Mouse (Mus musculus) lung, postnatal 25 days (tissue): Measurements from ENCODE around the gene Hist1h4h.

Experiments
- DNase-seq: peaks from one replicate; pipeline ENCODE4 v3.0.0; 2022; ENCODE audit warnings: low spot score

Gene Hist1h4h

DNA sequence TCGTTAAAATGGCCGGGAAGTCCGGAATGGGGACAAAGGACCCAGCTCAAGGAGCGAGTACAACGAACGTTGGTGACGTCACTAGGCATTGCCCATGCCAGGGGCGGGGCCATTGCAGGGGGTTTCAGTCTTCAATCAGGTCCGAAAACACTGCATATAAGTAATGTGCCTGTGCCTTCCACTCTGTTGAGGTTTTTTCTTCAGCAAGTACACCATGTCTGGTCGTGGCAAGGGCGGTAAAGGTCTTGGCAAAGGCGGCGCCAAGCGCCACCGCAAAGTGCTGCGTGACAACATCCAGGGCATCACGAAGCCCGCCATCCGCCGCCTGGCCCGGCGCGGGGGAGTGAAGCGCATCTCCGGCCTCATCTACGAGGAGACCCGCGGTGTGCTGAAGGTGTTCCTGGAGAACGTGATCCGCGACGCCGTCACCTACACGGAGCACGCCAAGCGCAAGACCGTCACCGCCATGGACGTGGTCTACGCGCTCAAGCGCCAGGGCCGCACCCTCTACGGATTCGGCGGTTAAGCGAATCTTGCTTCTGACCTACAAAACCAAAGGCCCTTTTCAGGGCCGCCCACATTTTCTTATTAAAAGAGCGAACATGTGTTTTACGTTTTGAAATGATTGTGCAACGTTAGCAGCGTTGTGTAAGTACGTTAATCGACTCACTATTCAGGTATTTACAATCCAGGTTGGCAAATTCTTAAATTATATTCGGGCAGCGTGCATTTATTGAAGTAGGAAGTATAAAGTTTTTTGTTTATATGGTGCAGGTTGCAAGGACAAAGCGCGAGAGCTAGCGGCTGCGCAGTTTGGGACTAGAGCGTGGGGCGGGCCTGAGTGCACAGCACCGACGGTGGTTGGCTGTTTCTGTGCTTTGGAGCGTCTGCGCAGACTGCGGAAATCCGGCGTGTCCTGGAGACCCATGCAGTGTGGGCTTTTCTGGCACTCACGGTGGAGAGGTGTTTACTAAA lies at the start of gene Hist1h4h:
TSS of gene Hist1h4h (plus strand) at position 150 of the 975 bp plus-strand sequence.
- peak; percentile 99 for DNase-seq

- DNase-seq = no peak
These were observed 47.7 kb upstream of the Hist1h4h start for GRCm38 (mm10) chr13:23483153-23483552.

- DNase-seq = no peak
These were observed 45.6 kb upstream of the Hist1h4h start for GRCm38 (mm10) chr13:23485271-23485670.

- DNase-seq = peak; percentile 68
These were observed 42.2 kb upstream of the Hist1h4h start, which contains the start of gene Btn2a2 for GRCm38 (mm10) chr13:23488400-23489322. Gene Btn2a2 (minus strand): TSS chr13:23488857.

DNA sequence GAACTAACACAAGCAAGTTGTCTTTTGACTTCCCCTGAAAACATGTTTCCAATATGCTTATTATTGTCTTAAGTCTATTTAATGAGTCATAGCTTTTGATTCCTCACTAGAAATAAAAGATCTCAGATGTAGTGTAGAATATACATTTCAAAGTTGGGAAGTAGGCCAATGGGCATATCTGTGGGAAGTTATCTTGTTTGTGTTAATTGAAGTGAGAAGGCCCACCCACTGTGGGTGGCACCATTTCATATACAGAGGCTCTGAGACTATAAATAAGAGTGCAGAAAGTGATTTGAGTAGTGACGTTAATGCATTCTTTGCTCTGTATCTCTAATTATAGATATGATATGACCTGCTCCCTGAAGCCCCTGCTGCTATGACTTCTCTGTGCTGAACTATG lies 40.0 kb upstream of the Hist1h4h start:
- DNase-seq = no peak

DNA sequence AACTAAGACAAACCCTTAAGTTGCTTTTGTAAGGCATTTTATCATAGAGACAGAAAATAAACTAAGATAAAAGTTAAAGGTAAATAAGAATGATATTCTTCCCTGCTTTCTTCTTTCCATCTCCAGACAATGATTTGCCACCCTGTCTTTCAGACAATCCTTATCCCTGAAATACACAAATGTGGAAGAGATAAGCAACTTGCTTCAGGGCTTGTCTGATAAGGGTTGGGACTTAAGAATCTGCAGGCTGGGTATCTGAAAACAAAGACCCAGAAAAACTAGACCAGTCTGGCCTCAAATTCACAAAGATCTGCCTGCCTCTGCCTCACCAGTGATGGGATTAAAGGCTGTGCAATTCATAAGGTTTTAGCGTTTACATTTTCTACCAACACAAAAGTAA lies 39.6 kb upstream of the Hist1h4h start:
- no peak for DNase-seq

GRCm38 (mm10) chr13:23491990-23492389 lies 38.9 kb upstream of the Hist1h4h start:
- no peak for DNase-seq

- no peak for DNase-seq
These were observed 35.3 kb upstream of the Hist1h4h start for GRCm38 (mm10) chr13:23495526-23495925.

GRCm38 (mm10) chr13:23497656-23498321 lies 33.1 kb upstream of the Hist1h4h start:
- no peak for DNase-seq

DNA sequence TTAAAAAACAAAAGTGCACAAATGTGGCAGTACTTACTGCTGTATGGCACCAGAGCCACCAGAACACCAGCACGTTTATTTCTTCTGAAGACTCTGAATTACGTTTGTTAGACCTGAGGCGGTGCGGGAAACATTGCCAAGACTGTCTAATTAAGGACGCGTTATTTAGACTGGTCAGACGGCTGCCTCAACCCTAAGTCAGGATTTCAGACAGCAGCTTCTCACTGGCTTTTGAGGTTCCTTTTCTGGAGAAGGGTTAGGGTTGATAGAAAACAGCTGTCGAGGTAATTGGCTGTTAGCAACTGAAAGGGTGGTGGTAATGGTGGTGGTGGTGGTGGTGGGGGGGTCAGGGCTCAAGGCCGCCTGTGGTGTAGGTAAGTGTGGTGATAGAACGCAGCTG lies 32.2 kb upstream of the Hist1h4h start:
- no peak for DNase-seq

DNA sequence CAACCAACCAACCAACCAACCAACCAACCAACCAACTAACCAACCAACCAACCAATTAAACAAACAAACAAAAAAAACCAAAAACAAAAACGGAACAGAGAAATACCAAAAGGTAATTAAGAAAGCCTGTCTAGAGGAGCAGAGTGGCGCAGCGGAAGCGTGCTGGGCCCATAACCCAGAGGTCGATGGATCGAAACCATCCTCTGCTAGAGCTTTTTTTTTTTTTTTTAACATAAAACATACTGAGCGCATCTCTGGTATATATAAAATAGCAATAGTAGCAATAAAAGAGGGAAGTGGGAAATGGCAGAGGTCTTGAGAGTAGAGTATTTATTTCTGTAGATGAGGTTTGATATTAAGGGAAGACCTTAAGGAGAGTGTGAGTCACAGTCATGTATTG lies 30.9 kb upstream of the Hist1h4h start:
- no peak for DNase-seq

DNA sequence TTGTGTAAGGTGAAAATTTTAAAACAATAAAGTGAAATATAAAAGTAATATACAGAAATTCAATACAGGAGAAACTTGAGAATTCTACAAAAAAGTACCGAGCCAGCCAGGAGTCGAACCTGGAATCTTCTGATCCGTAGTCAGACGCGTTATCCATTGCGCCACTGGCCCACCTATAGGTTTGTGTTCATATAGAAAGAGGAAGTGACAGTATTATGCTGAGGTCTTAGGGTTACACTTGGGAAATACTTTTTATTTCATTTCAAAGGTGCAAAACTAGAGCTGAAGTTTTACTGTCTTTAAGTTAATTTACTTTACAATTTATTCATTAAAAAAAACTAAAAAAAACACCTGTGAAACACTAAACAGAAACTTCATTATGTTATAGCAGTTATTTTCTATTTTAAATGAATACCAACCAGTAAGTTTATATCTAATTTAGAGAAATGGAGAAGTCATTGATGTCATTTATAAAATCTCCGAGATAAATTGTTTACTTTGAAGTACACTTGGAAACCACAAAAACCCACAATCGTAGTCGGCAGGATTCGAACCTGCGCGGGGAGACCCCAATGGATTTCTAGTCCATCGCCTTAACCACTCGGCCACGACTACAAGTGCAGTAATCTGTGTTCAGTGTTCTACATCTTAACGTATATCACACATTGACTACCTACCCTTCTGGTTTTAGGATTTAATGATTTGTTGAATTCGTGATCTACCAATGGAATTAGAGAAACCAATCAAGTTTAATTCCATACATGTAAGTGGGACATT lies 30.2 kb upstream of the Hist1h4h start:
- DNase-seq = no peak

DNA sequence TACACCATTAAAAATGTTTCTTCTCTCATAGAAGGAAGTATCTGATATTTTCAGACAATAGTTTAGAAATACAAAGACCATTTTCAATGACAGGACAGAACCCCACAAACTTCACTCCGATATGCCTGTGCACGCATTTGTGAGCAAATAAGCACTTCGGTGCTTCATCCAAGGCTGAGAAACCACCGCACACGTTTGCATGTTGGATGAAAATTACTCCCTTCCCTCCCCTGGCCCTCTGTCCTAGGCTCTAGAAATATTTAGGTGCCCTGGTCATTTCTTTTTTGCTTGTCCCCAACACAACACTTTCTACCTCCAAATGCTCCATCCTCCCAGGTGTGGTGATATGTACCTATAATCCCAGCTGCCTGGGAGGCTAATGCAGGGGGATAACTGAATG lies 29.3 kb upstream of the Hist1h4h start:
- DNase-seq = no peak

DNA sequence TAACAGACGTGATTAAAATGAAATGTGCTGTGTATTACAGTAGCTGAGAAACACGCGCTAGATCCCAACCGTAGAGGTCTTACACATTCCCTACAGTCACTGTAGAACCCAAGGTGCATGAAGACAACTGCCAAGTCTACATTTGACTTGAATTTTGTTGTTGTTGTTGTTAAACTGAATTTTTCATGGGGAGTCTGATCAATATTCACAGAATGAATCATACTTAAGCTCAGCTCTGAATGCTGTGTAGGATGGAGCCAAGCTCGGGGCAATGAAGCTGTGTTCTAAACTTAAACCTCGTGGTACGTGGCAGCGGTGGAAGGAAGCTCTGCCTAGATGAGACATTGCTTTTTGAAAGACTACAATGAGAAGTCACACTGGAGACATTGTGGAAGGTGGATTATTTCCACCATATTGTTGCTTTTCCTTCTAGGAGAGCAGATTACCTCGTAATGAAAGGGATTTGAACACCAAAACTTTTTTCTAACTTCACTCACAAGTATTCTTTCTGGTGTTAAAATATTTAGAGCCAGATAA lies 28.8 kb upstream of the Hist1h4h start:
- DNase-seq = no peak

- no peak for DNase-seq
These were observed 27.9 kb upstream of the Hist1h4h start for GRCm38 (mm10) chr13:23502916-23503315.

- peak; percentile 53 for DNase-seq
These were observed 27.1 kb upstream of the Hist1h4h start for GRCm38 (mm10) chr13:23503797-23504196.

DNA sequence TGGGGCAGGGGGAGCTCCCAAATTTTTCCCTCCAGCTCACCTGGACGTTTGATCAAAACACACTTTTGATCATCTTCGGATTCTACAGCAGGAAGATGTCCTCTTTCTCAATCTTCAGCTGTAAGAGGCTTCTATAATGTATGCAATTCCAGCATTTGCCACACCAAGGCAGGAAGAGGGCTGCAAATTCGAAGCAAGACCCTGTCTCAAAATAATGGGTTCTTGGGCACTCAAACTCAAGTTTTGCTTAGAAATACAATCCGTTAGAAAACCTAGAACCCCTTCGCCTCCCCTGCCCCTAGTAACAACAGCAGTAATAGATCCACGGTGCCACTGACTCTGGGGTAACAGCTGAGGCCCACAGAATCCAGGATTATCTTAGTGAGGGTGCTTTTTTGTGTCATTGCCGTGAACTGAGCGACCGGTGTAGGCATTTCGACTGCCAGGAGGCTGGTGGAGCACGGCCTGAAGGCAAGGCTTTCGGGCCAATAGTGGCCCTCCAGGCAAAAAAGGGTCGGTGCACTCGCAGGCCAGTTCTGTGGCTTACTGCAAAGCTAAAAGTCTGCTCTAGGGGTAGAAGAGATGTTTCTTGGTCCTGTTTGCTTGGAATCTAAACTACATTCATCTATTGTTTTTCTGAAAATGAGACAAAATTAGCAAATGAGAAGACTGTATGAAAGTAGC lies 25.0 kb upstream of the Hist1h4h start:
- no peak for DNase-seq

GRCm38 (mm10) chr13:23506351-23506750 lies 24.5 kb upstream of the Hist1h4h start:
- peak; percentile 27 for DNase-seq

GRCm38 (mm10) chr13:23506819-23507515 lies 23.9 kb upstream of the Hist1h4h start:
- no peak for DNase-seq

DNA sequence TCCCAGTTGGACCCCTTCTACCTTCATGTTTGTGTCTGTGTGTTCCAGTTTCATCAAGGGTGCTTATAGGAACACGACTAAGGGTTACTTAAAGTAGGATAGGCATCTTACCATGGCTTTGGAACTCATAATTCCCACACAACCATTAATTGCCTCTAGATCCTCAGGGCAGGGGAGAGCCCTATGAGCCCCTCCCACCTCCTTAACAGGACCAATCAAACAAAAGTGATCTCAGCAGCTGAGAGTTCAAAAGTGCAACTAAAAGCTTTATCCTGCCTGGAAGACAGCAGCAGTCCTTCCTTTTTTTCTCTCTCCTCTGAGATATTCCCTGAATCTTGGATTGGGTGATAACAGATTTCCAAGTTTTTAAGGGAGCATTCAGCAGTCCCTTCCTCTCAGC lies 20.7 kb upstream of the Hist1h4h start:
- DNase-seq = no peak
